Mouse (Mus musculus) B cell, adult 62 days (primary cell): ENCODE measurements around the gene Slc9a7. TPM values are rescaled to one million over a fixed set of nuclear protein-coding genes. Genes with fewer than 3 reads are reported as not detected.

Experiments used
- total RNA-seq: library from RNA; stranded (reverse); gene quantifications from 4 replicates; pipeline ENCODE4 v1.2.4, GENCODE M21; 2023

Gene Slc9a7
- 127 to 142 TPM (median 133 TPM) in 4 replicates for total RNA-seq

DNA sequence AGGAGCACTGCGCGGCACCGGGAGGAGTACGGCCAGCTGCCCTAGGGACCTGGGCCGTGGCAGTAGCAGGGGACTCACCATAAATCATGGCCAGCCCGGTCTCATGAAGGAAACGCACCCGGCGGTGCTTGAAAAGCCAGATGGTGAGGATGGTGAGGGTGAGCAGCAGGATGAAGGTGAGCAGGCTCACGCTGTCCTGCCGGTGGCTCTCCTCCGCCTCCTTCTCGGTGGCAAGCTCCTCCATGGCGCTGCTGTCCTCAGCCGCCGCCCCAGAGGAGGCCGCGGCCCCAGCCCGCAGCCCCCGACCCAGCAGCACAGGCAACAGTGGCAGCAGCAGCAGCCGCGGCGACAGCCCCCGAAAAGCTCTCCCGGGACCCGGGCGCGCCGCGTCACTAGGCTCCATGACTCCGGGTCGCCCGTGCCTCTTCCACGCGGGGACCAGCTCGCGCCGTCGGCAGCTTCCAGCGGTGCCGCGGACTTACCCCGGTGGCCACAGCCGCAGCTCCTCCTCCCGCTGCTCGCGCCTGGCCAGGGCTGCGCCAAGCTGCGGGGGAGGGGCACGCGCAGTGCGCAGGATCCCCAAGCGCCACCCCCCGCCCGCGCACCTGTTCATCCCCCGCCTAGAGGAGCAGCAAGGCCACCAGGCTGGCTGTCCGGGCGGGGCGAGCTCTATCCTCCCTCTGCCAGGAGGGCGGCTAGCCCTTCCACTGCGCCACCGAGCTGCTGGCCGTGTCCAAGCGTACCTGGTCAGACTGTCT lies at the start of gene Slc9a7:
Gene Slc9a7, minus strand, starts transcription at position 526 of the 758 bp plus-strand sequence.

DNA sequence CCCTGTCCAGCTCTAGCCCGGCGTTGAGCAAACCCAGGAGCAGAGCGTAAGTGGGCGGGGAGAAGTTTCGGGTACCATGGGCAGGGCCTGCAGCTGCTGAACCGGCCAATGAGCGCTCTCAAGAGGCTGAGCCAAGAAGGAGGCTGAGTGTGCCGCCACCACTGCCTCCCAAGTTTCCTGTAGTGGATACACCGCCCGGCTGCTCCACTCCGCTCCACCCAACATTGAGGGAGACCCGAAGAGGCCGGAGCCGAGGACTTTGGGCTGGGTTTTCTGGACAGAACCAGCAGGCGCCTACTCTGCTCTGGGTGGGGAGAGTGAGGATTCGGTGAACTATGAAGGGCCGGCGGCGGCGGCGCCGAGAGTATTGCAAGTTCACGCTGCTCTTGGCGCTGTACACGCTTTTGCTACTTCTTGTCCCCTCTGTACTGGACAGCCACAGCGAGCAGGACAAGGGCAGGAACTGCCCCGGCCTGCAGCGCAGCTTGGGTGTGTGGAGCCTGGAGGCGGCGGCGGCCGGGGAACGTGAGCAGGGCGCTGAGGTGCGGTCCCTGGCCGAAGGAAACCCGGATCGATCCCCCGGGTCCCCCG lies 232.1 kb downstream of the Slc9a7 start, which contains the start of gene Chst7:
Gene Chst7, plus strand, starts transcription at position 180 of the 591 bp plus-strand sequence.

Other genes starting within 250 kb of the Slc9a7 start
- 0.31 to 0.60 TPM (median 0.43 TPM) in 3 of 4 replicates, not detected in the other for gene Chst7, start 232.2 kb downstream of the Slc9a7 start, total RNA-seq
- gene Rp2, start 72.7 kb upstream of the Slc9a7 start, total RNA-seq: 37.2 to 41.4 TPM (median 37.8 TPM) in 4 replicates
- 3.0 to 5.5 TPM (median 4.4 TPM) in 4 replicates for gene Jade3, start 133.9 kb upstream of the Slc9a7 start, total RNA-seq